Mouse (Mus musculus) ES-E14 (cell line): ENCODE measurements at regions not wholly inside any gene's neighbourhood (a gene's known extent, or its start where the extent isn't known, plus 50 kb on each side); places are given as distances from the start of the nearest gene placed in this dataset.

ENCODE experiments used
- CHD2 ChIP-seq: IDR thresholded peaks from 2 replicates; pipeline ENCODE4 v1.6.1; 2014; ENCODE audit warnings: mild to moderate bottlenecking, low read depth, low read length, inconsistent platforms
- HCFC1 ChIP-seq: IDR thresholded peaks from 2 replicates; pipeline ENCODE4 v1.6.1; 2012; ENCODE audit warnings: low read length, inconsistent platforms, borderline replicate concordance; ENCODE audit not compliant: insufficient read depth
- MAFK ChIP-seq: IDR thresholded peaks from 2 replicates; pipeline ENCODE4 v1.6.1; 2014; ENCODE audit warnings: mild to moderate bottlenecking, low read depth, low read length, inconsistent platforms; ENCODE audit not compliant: insufficient read depth
- ZNF384 ChIP-seq: IDR thresholded peaks from 2 replicates; pipeline ENCODE4 v1.6.1; 2012; ENCODE audit warnings: low read depth, low read length, inconsistent platforms

GRCm38 (mm10) chr19:60344911-60345310, 118.4 kb upstream of the Fam204a start:
- no peak for TF ChIP-seq CHD2
- TF ChIP-seq MAFK = no peak
- TF ChIP-seq ZNF384 = no peak
- TF ChIP-seq HCFC1 = no peak
